Mouse (Mus musculus) spleen, adult 2 months (tissue): ENCODE measurements around the gene Dock10. TPM values are rescaled to one million over a fixed set of nuclear protein-coding genes. Genes with fewer than 3 reads are reported as not detected.
A peak's percentile ranks its signal among the peaks of the same experiment; 100 is the strongest.

Experiments
- DNase-seq, 2 experiments: peaks; one replicate each; pipeline versions ENCODE4 v3.0.0 to v3.0.0-alpha.2; 2012 to 2021; ENCODE audit warnings: low spot score in 2 of 2, low read depth in 1 of 2
- H3K27ac ChIP-seq: fragments of 200-500 bp; 2 replicates; pipeline ENCODE4 v1.5.1; 2012; ENCODE audit warnings: low read length, inconsistent platforms; ENCODE audit not compliant: insufficient read depth
- H3K27me3 ChIP-seq: fragments of 200-500 bp; 2 replicates; pipeline ENCODE4 v1.6.1; 2012; ENCODE audit warnings: mild to moderate bottlenecking, moderate library complexity, low read length, inconsistent platforms; ENCODE audit not compliant: control insufficient read depth, insufficient read depth
- H3K36me3 ChIP-seq: fragments of 200-500 bp; 2 replicates; pipeline ENCODE4 v1.6.1; 2012; ENCODE audit warnings: mild to moderate bottlenecking, low read length, inconsistent platforms; ENCODE audit not compliant: control insufficient read depth, insufficient read depth
- H3K4me1 ChIP-seq: fragments of 200-500 bp; 2 replicates; pipeline ENCODE4 v1.6.1; 2011; ENCODE audit warnings: inconsistent platforms; ENCODE audit not compliant: control insufficient read depth, insufficient read depth, insufficient read length
- H3K4me3 ChIP-seq: fragments of 200-500 bp; 2 replicates; pipeline ENCODE4 v1.5.1; 2011; ENCODE audit warnings: mild to moderate bottlenecking, inconsistent platforms; ENCODE audit not compliant: insufficient read depth, insufficient read length; ENCODE audit errors: extremely low read depth
- CTCF ChIP-seq: fragments of 200-500 bp; IDR thresholded peaks from 2 replicates; pipeline ENCODE4 v1.5.1; 2011; ENCODE audit warnings: mild to moderate bottlenecking, inconsistent platforms; ENCODE audit not compliant: insufficient read depth, insufficient read length, insufficient replicate concordance; ENCODE audit errors: extremely low read depth
- POLR2A ChIP-seq: fragments of 200-500 bp; IDR thresholded peaks from 2 replicates; pipeline ENCODE4 v1.6.1; 2011; ENCODE audit warnings: low read depth, low read length, inconsistent platforms
- WGBS: fragments of 180-500 bp; shearing (Covaris S2); methylation state at CpG from one replicate; pipeline ENCODE4 v1.1.7; 2018; 5-methylcytosine and 5-hydroxymethylcytosine counted together
- polyA plus RNA-seq: library from polyadenylated mRNA; depleted of rRNA; stranded (reverse); fragments of >200 nt; gene quantifications from 2 replicates; pipeline ENCODE4 v1.2.3, GENCODE M21; 2012

Gene Dock10
- polyA plus RNA-seq, 1 experiment: 28.5 TPM

- TF ChIP-seq CTCF: no peak
- TF ChIP-seq POLR2A: no peak
- H3K27me3 ChIP-seq: no peaks in the 10 kb centered on the region
- 0 out of 2 replicates have a peak, but pooled peaks cover 1% of the 10 kb centered on the region for H3K36me3 ChIP-seq
- H3K27ac ChIP-seq: peak overlapping the region; percentile 52; the same call in 1 of the 2 replicates
- no peak overlapping the region for H3K4me3 ChIP-seq
- 46% methylated on average over 6 of the region's 6 CpGs for WGBS
- no peak for DNase-seq
- H3K4me1 ChIP-seq: peaks cover 20% of the 10 kb centered on the region
Observed at GRCm38 (mm10) chr1:80659465-80660245, 98.7 kb downstream of the Dock10 start.

GRCm38 (mm10) chr1:80656389-80656788, 101.9 kb downstream of the Dock10 start:
- Histone ChIP-seq H3K4me3 (no peak overlapping the region; the same call in 1 of the 2 replicates), H3K4me1 (peaks cover 13% of the 10 kb centered on the region), H3K36me3 (peaks cover 1% of the 10 kb centered on the region; the same call in 1 of the 2 replicates), H3K27ac (no peak overlapping the region), H3K27me3 (no peaks in the 10 kb centered on the region)
- WGBS: 84% methylated on average over 2 of the region's 2 CpGs
- TF ChIP-seq POLR2A (no peak), CTCF (no peak)
- no peak for DNase-seq

GRCm38 (mm10) chr1:80655854-80656253, 102.5 kb downstream of the Dock10 start:
- H3K27ac ChIP-seq: no peak overlapping the region
- WGBS: 82% methylated on average over 1 of the region's 1 CpGs
- H3K36me3 ChIP-seq: peaks cover 1% of the 10 kb centered on the region; the same call in 1 of the 2 replicates
- no peaks in the 10 kb centered on the region for H3K27me3 ChIP-seq
- H3K4me3 ChIP-seq: no peak overlapping the region
- peaks cover 10% of the 10 kb centered on the region for H3K4me1 ChIP-seq
- TF ChIP-seq CTCF (no peak), POLR2A (no peak)
- no peak for DNase-seq

- Histone ChIP-seq H3K4me1 (peaks cover 10% of the 10 kb centered on the region; the same call in 1 of the 2 replicates), H3K36me3 (peaks cover 1% of the 10 kb centered on the region; the same call in 1 of the 2 replicates), H3K27ac (no peak overlapping the region), H3K4me3 (no peak overlapping the region), H3K27me3 (no peaks in the 10 kb centered on the region)
- no peak for DNase-seq
- TF ChIP-seq CTCF (no peak), POLR2A (no peak)
- 56% methylated on average over 4 of the region's 4 CpGs for WGBS
Observed at GRCm38 (mm10) chr1:80655195-80655594, 103.1 kb downstream of the Dock10 start.

GRCm38 (mm10) chr1:80654177-80654576, 104.2 kb downstream of the Dock10 start:
- H3K27ac ChIP-seq: no peak overlapping the region
- 50% methylated on average over 1 of the region's 1 CpGs for WGBS
- TF ChIP-seq POLR2A (no peak), CTCF (no peak)
- no peak for DNase-seq
- peaks cover 6% of the 10 kb centered on the region; the same call in 1 of the 2 replicates for H3K4me1 ChIP-seq
- no peak overlapping the region for H3K4me3 ChIP-seq
- H3K36me3 ChIP-seq: peaks cover 1% of the 10 kb centered on the region; the same call in 1 of the 2 replicates
- no peaks in the 10 kb centered on the region for H3K27me3 ChIP-seq

GRCm38 (mm10) chr1:80652803-80653202, 105.5 kb downstream of the Dock10 start:
- H3K27ac ChIP-seq: no peak overlapping the region
- H3K36me3 ChIP-seq: peaks cover 8% of the 10 kb centered on the region
- no peak for TF ChIP-seq CTCF
- TF ChIP-seq POLR2A: no peak
- H3K27me3 ChIP-seq: no peaks in the 10 kb centered on the region
- DNase-seq: no peak
- peaks cover 2% of the 10 kb centered on the region; the same call in 1 of the 2 replicates for H3K4me1 ChIP-seq
- H3K4me3 ChIP-seq: no peak overlapping the region

GRCm38 (mm10) chr1:80652083-80652482, 106.2 kb downstream of the Dock10 start:
- no peak for DNase-seq
- TF ChIP-seq CTCF: no peak
- no peak for TF ChIP-seq POLR2A
- H3K36me3 ChIP-seq: peaks cover 15% of the 10 kb centered on the region
- peaks cover 2% of the 10 kb centered on the region; the same call in 1 of the 2 replicates for H3K4me1 ChIP-seq
- no peaks in the 10 kb centered on the region for H3K27me3 ChIP-seq
- no peak overlapping the region for H3K4me3 ChIP-seq
- no peak overlapping the region for H3K27ac ChIP-seq
- WGBS: 85% methylated on average over 2 of the region's 2 CpGs
